Mouse (Mus musculus) spleen, postnatal 36 days (tissue): ENCODE measurements around the gene Nup210.

Source experiments
- DNase-seq, 2 experiments: peaks; one replicate each; pipeline ENCODE4 v3.0.0; 2022; ENCODE audit warnings: low spot score in 2 of 2, mixed read lengths in 1 of 2

The Nup210 gene

GRCm38 (mm10) chr6:90969341-90969871, 147.2 kb downstream of the Nup210 start:
- no peak for DNase-seq
